In the genomic region with DNA sequence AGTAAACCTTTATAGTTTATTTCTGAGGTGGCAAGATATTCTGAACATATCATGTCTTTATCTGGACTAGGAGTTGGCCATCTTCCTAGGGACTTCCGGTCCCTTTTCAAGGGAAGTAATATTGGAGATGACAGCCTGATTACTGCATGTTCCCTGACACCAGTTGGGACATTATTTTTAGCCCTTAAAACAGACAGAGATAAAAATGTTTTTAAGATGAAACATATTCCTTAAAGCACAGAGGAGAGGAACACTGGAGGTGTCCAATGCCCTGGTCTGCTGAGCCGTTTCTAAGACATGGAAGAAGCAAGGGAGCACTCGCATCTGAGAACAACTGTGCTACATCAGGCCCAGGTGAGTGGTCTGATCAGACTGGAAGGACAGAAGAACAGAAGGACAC, we compare ENCODE assay signal across 21 mouse cellular contexts.
"Had no signal": no experiment of that assay in that cellular context is flagged by ENCODE, and none has a peak within 500 bp of the region (broad histone marks: within the 10 kb centered on the region; RNA-seq: fewer than 3 reads in every experiment).

No protein-coding gene starts in this region.

- DNase-seq: heart, postnatal 10 days; heart, postnatal 14 days; heart, postnatal 4 days; kidney, adult 11 months; kidney, adult 18-20 months; kidney, adult 2 months; kidney, adult 8-10 months; kidney, adult 9 months; kidney, postnatal 10 days; kidney, postnatal 14 days; kidney, postnatal 25 days; kidney, postnatal 36 days; kidney, postnatal 4 days; layer of hippocampus, adult 9-11 months; layer of hippocampus, postnatal 36 days had no signal

- ATAC-seq: hindbrain, embryonic 16.5 days; hindbrain, postnatal 0 days; inflammation-experienced regulatory T-cells, adult 6 months; intestine, embryonic 15.5 days; intestine, embryonic 16.5 days; intestine, postnatal 0 days had no signal
